Mouse (Mus musculus): ENCODE data around the gene Actl6b. TPM values are rescaled to one million over a fixed set of nuclear protein-coding genes. Genes with fewer than 3 reads are reported as not detected.

Actl6b gene
- total RNA-seq, 2 experiments from 2014 or later = not detected

- intact Hi-C loops (cut with DNase I) = no loop called here
- DNase-seq = no peak
These were observed 2.2 kb upstream of the Actl6b start for GRCm38 (mm10) chr5:137551119-137551518.

GRCm38 (mm10) chr5:137553000-137553399 lies 317 bp upstream of the Actl6b start:
- intact Hi-C loops (cut with DNase I) = no loop called here

DNA sequence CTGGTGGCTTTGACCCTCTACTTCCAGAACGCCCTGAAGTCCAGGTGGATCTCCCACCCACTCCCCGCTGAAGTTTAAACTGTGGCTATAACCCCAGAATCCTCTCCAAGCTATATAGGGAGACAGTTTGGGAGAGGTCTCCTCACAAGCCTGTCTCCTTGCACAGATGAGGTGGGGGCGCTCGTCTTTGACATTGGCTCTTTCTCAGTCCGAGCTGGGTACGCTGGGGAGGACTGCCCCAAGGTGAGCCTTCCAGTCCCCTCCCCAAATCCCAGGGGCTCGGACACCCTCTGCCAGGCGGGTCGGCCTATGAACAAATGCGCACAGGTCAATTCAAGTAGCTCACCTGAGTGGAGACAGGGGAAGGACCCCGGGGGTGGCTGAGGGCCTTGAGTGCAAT lies 581 bp downstream of the Actl6b start:
- no peak for DNase-seq
- intact Hi-C loops (cut with DNase I) = no loop called here

More at GRCm38 (mm10) chr5:137553000-137553399, 317 bp upstream of the Actl6b start:
- no peak for DNase-seq

- intact Hi-C loops (cut with DNase I) = no loop called here
These were observed 8.2 kb downstream of the Actl6b start for GRCm38 (mm10) chr5:137561556-137561955.

GRCm38 (mm10) chr5:137562965-137563364 lies 9.6 kb downstream of the Actl6b start:
- intact Hi-C loops (cut with DNase I) = no loop called here
- DNase-seq = no peak

More at GRCm38 (mm10) chr5:137561556-137561955, 8.2 kb downstream of the Actl6b start:
- no peak for DNase-seq

- no peak for DNase-seq
- intact Hi-C loops (cut with DNase I) = no loop called here
These were observed 12.4 kb downstream of the Actl6b start for GRCm38 (mm10) chr5:137565744-137566143.

DNA sequence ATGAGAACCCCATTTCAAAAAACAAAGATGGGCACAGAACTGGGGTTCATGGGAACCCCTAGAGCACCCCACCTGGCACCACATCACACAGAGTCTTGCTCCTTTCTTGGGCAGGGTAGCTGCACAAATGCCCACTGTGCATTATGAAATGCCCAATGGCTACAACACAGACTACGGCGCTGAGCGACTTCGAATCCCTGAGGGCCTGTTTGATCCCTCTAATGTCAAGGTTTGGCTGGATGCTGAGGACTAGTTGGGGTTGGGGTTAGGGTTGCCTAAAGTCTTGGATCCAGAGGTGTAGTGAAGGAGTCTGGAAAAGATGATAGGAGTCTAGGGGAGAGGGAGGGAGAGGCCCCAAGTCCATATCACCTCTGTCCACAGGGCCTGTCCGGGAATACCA lies 13.1 kb downstream of the Actl6b start:
- DNase-seq = no peak

GRCm38 (mm10) chr5:137568223-137568798 lies 15.0 kb downstream of the Actl6b start:
- intact Hi-C loops (cut with DNase I) = no loop called here
- DNase-seq = no peak

More for the DNA sequence above, 13.1 kb downstream of the Actl6b start:
- intact Hi-C loops (cut with DNase I) = no loop called here

- DNase-seq = no peak
- intact Hi-C loops (cut with DNase I) = no loop called here
These were observed 15.7 kb downstream of the Actl6b start for GRCm38 (mm10) chr5:137569031-137569430.

- intact Hi-C loops (cut with DNase I) = no loop called here
These were observed 16.3 kb downstream of the Actl6b start, which contains the start of gene Tfr2 for GRCm38 (mm10) chr5:137569665-137570064. Gene Tfr2, plus strand, starts transcription at chr5:137569840.

DNA sequence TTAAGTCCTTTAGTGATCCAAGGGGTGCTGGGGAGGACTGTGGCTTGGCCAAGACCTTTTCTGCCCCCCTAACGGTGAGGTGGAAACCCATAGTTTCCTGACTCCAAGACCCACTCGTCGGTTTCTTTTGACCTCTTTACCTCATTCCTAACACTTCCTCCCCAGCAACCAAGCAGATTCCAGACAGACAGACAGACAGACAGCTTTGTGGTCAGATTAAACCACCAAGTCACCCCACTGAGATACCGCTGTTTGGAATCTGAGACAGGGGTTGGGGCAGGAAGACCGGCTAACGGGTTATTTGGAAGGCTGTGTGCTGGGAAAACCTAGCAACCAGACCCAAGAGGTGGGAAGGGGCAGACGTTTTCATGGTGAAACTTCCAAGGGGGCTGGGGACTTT lies 16.9 kb downstream of the Actl6b start:
- no peak for DNase-seq
- intact Hi-C loops (cut with DNase I) = no loop called here

More at GRCm38 (mm10) chr5:137569665-137570064, 16.3 kb downstream of the Actl6b start, which contains the start of gene Tfr2:
- peak in 1 of 2 experiments; percentile 16 for DNase-seq

DNA sequence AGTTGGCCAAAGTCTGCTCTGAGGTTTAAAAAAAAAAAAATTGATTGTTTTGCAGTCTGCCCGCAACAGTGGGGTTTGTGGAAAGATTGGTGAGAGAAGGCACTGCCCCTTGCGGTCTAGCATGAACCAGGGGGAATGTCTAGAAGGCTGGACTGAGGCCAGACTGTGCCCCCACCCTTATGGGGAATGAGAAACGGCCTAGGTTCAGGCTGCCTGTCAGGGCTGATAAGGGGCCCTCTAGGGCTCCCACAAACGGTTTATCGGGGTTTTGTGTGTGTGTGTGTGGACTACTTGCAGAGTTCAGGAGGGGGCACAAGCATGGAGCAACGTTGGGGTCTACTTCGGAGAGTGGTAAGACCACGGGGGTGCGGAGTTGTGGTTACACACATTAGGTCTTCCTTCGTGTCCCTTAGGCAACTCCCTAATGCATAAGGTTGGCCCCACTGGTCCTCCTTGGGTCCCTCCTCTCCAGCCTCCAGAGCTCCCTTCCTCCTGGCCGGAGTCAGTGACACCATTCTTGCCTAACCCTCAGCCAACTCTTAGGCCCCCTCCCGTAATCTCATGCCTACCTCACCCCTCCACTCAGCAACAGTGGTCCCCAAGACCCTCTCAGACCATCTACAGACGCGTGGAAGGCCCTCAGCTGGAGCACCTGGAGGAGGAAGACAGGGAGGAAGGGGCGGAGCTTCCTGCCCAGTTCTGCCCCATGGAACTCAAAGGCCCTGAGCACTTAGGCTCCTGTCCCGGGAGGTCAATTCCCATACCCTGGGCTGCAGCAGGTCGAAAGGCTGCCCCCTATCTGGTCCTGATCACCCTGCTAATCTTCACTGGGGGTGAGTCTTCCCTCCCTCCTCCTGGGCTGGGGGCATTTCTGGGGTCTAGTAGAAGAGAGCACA lies 17.6 kb downstream of the Actl6b start:
- intact Hi-C loops (cut with DNase I) = no loop called here
- no peak for DNase-seq

GRCm38 (mm10) chr5:137574470-137574901 lies 21.2 kb downstream of the Actl6b start:
- intact Hi-C loops (cut with DNase I) = no loop called here
- DNase-seq = peak in 1 of 2 experiments; percentile 22

GRCm38 (mm10) chr5:137580246-137580645 lies 26.9 kb downstream of the Actl6b start:
- DNase-seq = no peak
- intact Hi-C loops (cut with DNase I) = loop anchor here (5.0 kb wide), 1 partner anchor 177 kb away; no protein-coding TSS in a partner anchor

GRCm38 (mm10) chr5:137582702-137583101 lies 29.4 kb downstream of the Actl6b start:
- intact Hi-C loops (cut with DNase I) = loop anchor here (5.0 kb wide), 1 partner anchor 175 kb away; no protein-coding TSS in a partner anchor
- no peak for DNase-seq

- intact Hi-C loops (cut with DNase I) = loop anchor here (5.0 kb wide), 1 partner anchor 174 kb away; no protein-coding TSS in a partner anchor
- no peak for DNase-seq
These were observed 30.4 kb downstream of the Actl6b start for GRCm38 (mm10) chr5:137583670-137584169.

DNA sequence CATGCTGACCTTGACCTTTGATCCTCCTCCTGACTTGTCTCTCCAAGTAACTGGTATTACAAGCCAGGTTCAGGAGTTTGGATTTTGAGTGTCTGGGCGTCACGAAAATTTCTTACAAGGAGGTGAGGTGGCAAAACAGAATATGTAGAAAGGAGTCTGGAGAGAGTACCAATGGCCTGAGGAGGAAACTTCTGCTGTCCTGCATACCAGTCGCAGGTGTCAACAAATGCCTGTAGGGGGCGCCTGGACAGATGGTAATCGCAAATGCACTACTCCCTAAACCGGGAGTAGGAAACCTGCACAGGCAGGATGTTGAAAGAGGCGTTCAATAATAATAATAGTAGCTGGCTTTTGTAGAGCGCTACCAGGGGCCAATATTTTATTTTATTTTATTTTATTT lies 31.7 kb downstream of the Actl6b start:
- intact Hi-C loops (cut with DNase I) = loop anchor here (5.0 kb wide), 2 partner anchors 67 to 172 kb away; no protein-coding TSS in a partner anchor
- DNase-seq = peak; percentile 54 to 70

DNA sequence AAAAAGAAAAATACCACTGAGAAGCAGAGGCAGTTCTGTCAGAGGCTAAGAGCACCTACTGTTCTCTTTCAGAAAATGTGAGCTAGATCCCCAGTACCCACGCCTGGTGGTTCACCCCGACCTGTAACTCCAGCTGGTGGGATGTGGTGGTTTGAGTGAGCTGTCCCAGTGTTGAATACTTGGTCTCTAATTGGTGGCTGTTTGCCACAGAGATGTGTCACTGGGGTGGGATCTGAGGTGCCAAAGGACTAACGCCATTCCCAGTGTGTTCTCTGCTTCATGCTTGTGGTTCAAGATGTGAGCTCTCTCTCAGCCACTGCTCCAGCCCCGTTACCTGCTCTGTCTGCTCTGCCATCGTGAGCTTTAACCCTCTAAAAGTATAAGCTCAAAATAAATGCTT lies 37.2 kb downstream of the Actl6b start:
- DNase-seq = no peak
- intact Hi-C loops (cut with DNase I) = no loop called here

GRCm38 (mm10) chr5:137595921-137596320 lies 42.6 kb downstream of the Actl6b start:
- intact Hi-C loops (cut with DNase I) = no loop called here
- DNase-seq = no peak

- DNase-seq = no peak
- intact Hi-C loops (cut with DNase I) = no loop called here
These were observed 43.4 kb downstream of the Actl6b start for GRCm38 (mm10) chr5:137596601-137597261.

Data from gastrocnemius, postnatal 36 days (tissue).